Mouse (Mus musculus): Measurements from ENCODE around the gene Pou6f2. TPM values are rescaled to one million over a fixed set of nuclear protein-coding genes. Genes with fewer than 3 reads are reported as not detected.

Gene Pou6f2
- not detected for total RNA-seq (2023)

DNA sequence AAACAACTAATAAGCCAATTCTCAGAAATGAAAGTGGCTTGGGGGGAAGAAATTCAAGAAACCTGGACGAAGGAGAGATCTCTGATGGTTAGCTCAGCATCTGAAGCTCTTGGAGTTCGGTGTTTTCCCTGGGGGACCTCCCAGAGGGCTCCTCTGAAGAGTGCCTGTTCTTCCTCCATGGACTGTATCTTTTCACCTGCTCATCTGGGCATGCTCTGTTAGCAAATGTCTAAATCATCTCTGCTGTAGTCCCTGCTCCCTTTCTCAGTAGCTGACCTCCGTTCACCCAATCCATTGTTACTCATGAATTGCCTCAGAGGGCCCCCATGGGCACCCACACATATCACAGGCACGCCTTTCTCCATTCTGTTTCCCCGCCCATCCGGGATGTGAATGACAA lies at the start of gene Pou6f2:
Gene Pou6f2 (minus strand): TSS at position 101 of the 400 bp plus-strand sequence.

All from neutrophil, adult 83 days (primary cell).